Mouse (Mus musculus) embryonic facial prominence, embryonic 15.5 days (tissue): ENCODE data around the gene Tgfb3. TPM values are rescaled to one million over a fixed set of nuclear protein-coding genes. Genes with fewer than 3 reads are reported as not detected.

Experiments
- ATAC-seq: fragments of 200-750 bp; cut with Nextera tagmentation; 2 replicates; pipeline ENCODE4 v1.8.0; 2017; ENCODE audit warnings: low read depth, moderate TSS enrichment; ENCODE audit not compliant: insufficient number of reproducible peaks, low FRiP score, low TSS enrichment
- H3K27ac ChIP-seq: fragments of 300-500 bp; sonication (generic); replicated peaks from 2 replicates; pipeline ENCODE4 v1.5.1; 2015; ENCODE audit warnings: mild to moderate bottlenecking, inconsistent platforms
- H3K27me3 ChIP-seq: fragments of 300-500 bp; sonication (generic); 2 replicates; pipeline ENCODE4 v1.6.1; 2015; ENCODE audit warnings: inconsistent platforms
- H3K36me3 ChIP-seq: fragments of 300-500 bp; sonication (generic); 2 replicates; pipeline ENCODE4 v1.6.1; 2015; ENCODE audit warnings: mild to moderate bottlenecking, inconsistent platforms
- H3K4me1 ChIP-seq: fragments of 300-500 bp; sonication (generic); 2 replicates; pipeline ENCODE4 v1.6.1; 2015; ENCODE audit warnings: inconsistent platforms
- H3K4me2 ChIP-seq: fragments of 300-500 bp; sonication (generic); replicated peaks from 2 replicates; pipeline ENCODE4 v1.6.1; 2015; ENCODE audit warnings: mild to moderate bottlenecking, inconsistent platforms
- H3K4me3 ChIP-seq: fragments of 300-500 bp; sonication (generic); replicated peaks from 2 replicates; pipeline ENCODE4 v1.5.1; 2015; ENCODE audit warnings: mild to moderate bottlenecking, inconsistent platforms
- H3K9ac ChIP-seq: fragments of 300-500 bp; sonication (generic); 2 replicates; pipeline ENCODE4 v1.6.1; 2015; ENCODE audit warnings: inconsistent platforms
- H3K9me3 ChIP-seq: fragments of 300-500 bp; sonication (generic); replicated peaks from 2 replicates; pipeline ENCODE4 v1.6.1; 2016; ENCODE audit warnings: inconsistent platforms
- WGBS: fragments of 180-500 bp; shearing (Covaris S2); methylation state at CpG from one replicate; pipeline ENCODE4 v1.1.7; 2015; 5-methylcytosine and 5-hydroxymethylcytosine counted together
- polyA plus RNA-seq: library from polyadenylated mRNA; unstranded; fragments of >200 nt; fragmentation: Nextera tagmentation; extraction: Ambion mirVana; gene quantifications from 2 replicates; pipeline ENCODE4 v1.2.1, GENCODE M21; 2015

Gene Tgfb3
- polyA plus RNA-seq, 1 experiment from 2014 or later: 71.6 TPM

DNA sequence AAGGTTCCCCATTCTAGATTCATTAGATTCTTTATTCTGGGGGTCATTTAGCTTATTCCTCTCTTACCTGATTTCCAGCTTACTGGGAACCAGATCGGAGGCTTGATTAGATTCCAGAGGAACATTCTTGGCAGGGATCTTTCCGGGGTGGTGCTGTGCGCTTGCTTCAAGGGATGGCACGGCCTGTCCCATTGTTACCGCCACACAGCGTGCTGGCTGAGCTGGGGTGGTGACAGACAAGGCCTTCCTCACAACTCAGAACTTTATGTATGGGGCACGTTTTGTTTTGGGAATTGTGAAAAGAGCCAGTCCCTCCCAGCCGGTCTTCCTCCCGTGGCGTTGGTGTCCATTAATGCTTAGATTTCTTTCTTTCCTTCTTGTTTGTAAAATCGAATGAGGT is 24.6 kb upstream of the Tgfb3 start:
- no peaks in the 10 kb centered on the region for H3K9me3 ChIP-seq
- WGBS: 59% methylated on average over 11 of the region's 11 CpGs
- H3K4me3 ChIP-seq: no peak overlapping the region
- no peaks in the 10 kb centered on the region for H3K27me3 ChIP-seq
- 0 out of 2 replicates have a peak overlapping the region, but pooled peaks have one; percentile 34 for H3K27ac ChIP-seq
- H3K4me1 ChIP-seq: peaks cover 32% of the 10 kb centered on the region
- no peak for ATAC-seq
- H3K9ac ChIP-seq: no peak overlapping the region
- no peak overlapping the region for H3K4me2 ChIP-seq
- no peaks in the 10 kb centered on the region for H3K36me3 ChIP-seq

- no peaks in the 10 kb centered on the region for H3K9me3 ChIP-seq
- H3K27me3 ChIP-seq: no peaks in the 10 kb centered on the region
- H3K9ac ChIP-seq: no peak overlapping the region
- no peak overlapping the region for H3K4me2 ChIP-seq
- no peak for ATAC-seq
- H3K36me3 ChIP-seq: no peaks in the 10 kb centered on the region
- no peak overlapping the region for H3K27ac ChIP-seq
- H3K4me1 ChIP-seq: peaks cover 32% of the 10 kb centered on the region
- WGBS: 82% methylated on average over 8 of the region's 8 CpGs
- no peak overlapping the region for H3K4me3 ChIP-seq
These were observed 23.8 kb upstream of the Tgfb3 start for GRCm38 (mm10) chr12:86102686-86103085.

DNA sequence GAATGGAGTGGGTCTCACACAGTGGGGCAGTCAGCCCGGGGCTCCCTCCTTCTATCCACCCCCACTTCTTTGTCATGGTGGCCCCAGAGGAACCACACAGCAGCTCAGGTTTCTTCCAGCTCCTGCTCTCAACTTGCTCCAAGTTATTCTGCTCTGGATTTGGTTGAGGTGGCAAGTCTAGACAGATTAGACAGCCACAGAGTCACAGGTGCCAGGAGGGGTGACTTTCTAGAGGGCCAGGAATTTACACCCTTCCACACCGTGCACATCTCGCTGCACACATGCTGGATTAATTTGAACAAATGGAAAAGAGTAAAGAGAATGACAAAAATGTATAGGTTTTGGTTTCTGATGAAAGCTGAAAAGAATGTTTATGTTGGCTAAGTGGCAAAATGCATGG is 21.9 kb upstream of the Tgfb3 start:
- H3K4me1 ChIP-seq: peaks cover 32% of the 10 kb centered on the region
- no peak for ATAC-seq
- 29% methylated on average over 3 of the region's 3 CpGs for WGBS
- no peak overlapping the region for H3K4me3 ChIP-seq
- no peak overlapping the region for H3K4me2 ChIP-seq
- H3K27me3 ChIP-seq: no peaks in the 10 kb centered on the region
- no peaks in the 10 kb centered on the region for H3K9me3 ChIP-seq
- no peaks in the 10 kb centered on the region for H3K36me3 ChIP-seq
- H3K27ac ChIP-seq: peak overlapping the region; percentile 28; the same call in 1 of the 2 replicates
- H3K9ac ChIP-seq: no peak overlapping the region

DNA sequence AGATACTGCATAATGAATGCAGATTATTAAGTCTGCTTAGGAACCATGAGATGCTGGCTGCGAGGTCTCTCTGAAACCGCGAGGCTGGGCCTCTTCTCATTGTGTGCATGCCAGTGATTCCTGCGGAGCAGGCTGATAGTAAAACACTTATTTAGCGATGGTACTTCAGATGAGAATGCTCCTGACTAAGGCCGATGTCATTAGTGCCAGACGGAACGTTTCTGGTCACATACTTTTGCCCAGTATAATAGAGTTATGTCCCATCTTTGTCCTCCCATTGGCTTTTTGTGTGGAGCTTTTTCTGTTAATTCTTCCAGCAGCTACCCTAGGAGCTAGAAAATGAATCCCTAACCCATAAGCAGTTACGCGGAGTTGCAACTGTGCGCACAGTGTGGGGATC is 18.9 kb upstream of the Tgfb3 start:
- no peaks in the 10 kb centered on the region for H3K36me3 ChIP-seq
- no peaks in the 10 kb centered on the region for H3K27me3 ChIP-seq
- no peak overlapping the region for H3K9ac ChIP-seq
- no peak for ATAC-seq
- H3K4me3 ChIP-seq: no peak overlapping the region
- peaks cover 16% of the 10 kb centered on the region for H3K4me1 ChIP-seq
- no peaks in the 10 kb centered on the region for H3K9me3 ChIP-seq
- H3K27ac ChIP-seq: no peak overlapping the region
- H3K4me2 ChIP-seq: no peak overlapping the region
- WGBS: 79% methylated on average over 11 of the region's 11 CpGs

- Histone ChIP-seq H3K9ac (no peak overlapping the region), H3K4me2 (no peak overlapping the region), H3K27ac (no peak overlapping the region), H3K9me3 (no peaks in the 10 kb centered on the region), H3K27me3 (no peaks in the 10 kb centered on the region), H3K4me1 (peaks cover 19% of the 10 kb centered on the region), H3K4me3 (no peak overlapping the region), H3K36me3 (no peaks in the 10 kb centered on the region)
- ATAC-seq: no peak
- WGBS: 86% methylated on average over 4 of the region's 4 CpGs
These were observed 17.0 kb upstream of the Tgfb3 start for GRCm38 (mm10) chr12:86095806-86096205.

DNA sequence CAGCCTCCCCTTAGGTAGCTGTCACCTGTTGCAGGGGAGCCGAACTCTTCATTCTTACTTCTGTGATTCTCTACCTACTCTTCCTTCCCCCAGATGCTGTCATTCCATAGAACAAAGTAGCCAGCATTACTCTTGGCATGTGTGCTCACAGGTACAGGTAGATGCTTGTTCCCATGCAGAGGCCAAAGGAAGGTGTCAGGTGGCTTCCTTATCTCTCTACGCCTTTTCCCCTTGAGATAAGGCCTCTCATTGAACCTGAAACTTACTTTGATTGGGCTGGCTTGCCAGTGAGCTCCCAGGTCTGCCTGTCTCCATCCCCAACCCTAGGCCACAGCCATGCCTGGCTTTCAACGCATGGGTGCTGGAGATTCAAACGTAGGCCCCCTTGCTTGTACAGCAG is 15.2 kb upstream of the Tgfb3 start:
- Histone ChIP-seq H3K36me3 (peaks cover 6% of the 10 kb centered on the region; the same call in 1 of the 2 replicates), H3K9me3 (no peaks in the 10 kb centered on the region), H3K27ac (no peak overlapping the region), H3K4me1 (peaks cover 14% of the 10 kb centered on the region), H3K4me3 (no peak overlapping the region), H3K4me2 (no peak overlapping the region), H3K9ac (no peak overlapping the region), H3K27me3 (no peaks in the 10 kb centered on the region)
- WGBS: 88% methylated on average over 4 of the region's 4 CpGs
- ATAC-seq: no peak

DNA sequence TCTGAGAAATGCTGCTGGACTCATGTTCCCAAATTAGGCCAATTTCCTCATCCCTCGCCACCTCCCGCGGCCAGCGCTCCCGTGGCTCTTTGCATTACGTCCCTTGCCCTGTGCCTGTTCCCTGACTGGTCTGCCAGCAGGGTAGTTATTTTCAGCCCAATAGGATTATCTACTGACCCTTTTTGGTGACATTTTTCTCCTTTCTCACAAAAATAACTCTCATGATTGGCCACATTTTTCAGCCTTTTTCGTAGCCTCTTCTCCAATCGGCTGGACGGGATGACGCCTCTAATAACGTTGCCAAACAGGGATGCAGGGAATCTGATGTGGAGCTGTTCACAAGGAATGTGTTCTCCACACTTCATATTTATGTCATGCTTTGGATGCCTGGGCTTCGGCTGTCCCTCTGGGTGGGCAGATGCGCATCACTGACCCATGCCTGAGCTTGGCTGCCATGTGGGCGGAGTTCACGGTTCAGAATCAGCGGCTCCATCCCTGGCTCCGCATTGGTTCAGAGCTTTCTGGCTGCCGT is 12.8 kb upstream of the Tgfb3 start:
- no peak overlapping the region for H3K27ac ChIP-seq
- H3K4me3 ChIP-seq: no peak overlapping the region
- 26% methylated on average over 18 of the region's 18 CpGs for WGBS
- H3K4me2 ChIP-seq: peak overlapping the region; percentile 17; the same call in 1 of the 2 replicates
- H3K9ac ChIP-seq: no peak overlapping the region
- no peaks in the 10 kb centered on the region for H3K27me3 ChIP-seq
- ATAC-seq: no peak
- H3K4me1 ChIP-seq: peaks cover 14% of the 10 kb centered on the region
- peaks cover 16% of the 10 kb centered on the region; the same call in 1 of the 2 replicates for H3K36me3 ChIP-seq
- H3K9me3 ChIP-seq: no peaks in the 10 kb centered on the region

- peaks cover 16% of the 10 kb centered on the region; the same call in 1 of the 2 replicates for H3K36me3 ChIP-seq
- ATAC-seq: no peak
- WGBS: 65% methylated on average over 4 of the region's 4 CpGs
- no peak overlapping the region for H3K4me2 ChIP-seq
- no peaks in the 10 kb centered on the region for H3K9me3 ChIP-seq
- H3K27ac ChIP-seq: no peak overlapping the region
- H3K27me3 ChIP-seq: no peaks in the 10 kb centered on the region
- H3K4me3 ChIP-seq: no peak overlapping the region
- no peak overlapping the region for H3K9ac ChIP-seq
- peaks cover 17% of the 10 kb centered on the region for H3K4me1 ChIP-seq
These were observed 11.9 kb upstream of the Tgfb3 start for GRCm38 (mm10) chr12:86090764-86091163.

DNA sequence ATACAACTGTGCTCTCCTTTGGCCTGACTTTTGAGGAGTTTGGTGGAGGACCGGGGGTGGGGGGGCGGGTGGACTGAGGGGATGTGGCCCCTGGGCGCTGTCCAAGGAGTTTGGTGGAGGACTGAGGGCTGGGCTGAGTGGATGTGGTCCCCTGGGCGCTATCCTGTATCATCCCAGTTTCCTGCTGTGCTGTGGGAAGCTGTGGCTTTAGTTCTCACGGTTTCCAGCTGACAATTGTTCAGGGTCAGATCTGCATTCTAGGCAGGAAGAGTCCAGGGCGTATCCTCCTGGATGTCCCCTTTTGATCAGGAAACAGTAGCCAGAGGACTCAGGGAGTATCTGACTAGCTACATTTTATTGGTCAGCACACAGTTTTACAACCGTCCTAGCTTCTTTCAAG is 9.2 kb upstream of the Tgfb3 start:
- no peak for ATAC-seq
- no peak overlapping the region for H3K9ac ChIP-seq
- whole genome bisulfite sequencing: 60% methylated on average over 7 of the region's 7 CpGs
- H3K4me2 ChIP-seq: no peak overlapping the region
- H3K27ac ChIP-seq: no peak overlapping the region
- no peak overlapping the region for H3K4me3 ChIP-seq
- H3K27me3 ChIP-seq: no peaks in the 10 kb centered on the region
- H3K9me3 ChIP-seq: no peaks in the 10 kb centered on the region
- peaks cover 16% of the 10 kb centered on the region; the same call in 1 of the 2 replicates for H3K36me3 ChIP-seq
- peaks cover 21% of the 10 kb centered on the region for H3K4me1 ChIP-seq

DNA sequence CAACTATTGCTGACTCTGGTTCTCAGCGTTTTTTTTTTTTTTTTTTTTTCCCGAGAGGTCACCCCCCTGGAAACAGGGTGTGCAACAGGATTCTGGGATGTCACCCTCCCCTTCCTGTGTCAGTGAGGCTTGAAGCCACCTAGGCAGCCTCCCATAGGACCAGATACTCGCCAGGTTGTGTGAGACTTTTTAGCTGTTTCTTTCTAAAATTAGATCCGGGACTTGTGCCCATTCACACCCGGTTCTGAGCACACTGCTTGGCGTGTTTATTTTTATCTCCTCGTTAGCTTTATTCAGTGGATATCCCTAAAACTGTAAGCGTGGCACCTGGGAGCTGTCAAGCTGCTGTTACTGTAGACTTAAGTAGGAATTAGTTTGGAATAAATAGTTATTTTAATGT is 7.7 kb upstream of the Tgfb3 start:
- 65% methylated on average over 8 of the region's 8 CpGs for WGBS

DNA sequence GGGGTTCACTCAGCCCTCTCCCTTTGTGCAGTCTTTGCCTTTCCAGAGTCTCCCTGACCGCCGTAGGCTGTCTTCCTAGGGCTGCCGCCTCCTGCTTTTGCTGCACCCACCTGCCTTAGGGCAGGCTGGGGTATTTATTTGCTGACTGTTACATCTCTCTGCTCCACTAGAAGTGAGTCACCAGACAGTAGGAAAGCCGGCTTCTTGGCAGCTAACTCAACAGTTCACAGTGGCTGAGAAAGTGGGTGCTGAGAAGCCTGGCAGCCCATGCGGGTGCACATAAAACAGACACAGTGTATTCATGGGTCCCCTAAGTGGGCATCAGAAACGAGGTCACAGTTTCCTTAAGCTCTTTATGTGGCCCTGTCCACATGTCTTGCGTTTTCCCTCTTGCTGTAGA is 7.0 kb upstream of the Tgfb3 start:
- no peak for ATAC-seq
- Histone ChIP-seq H3K27me3 (no peaks in the 10 kb centered on the region), H3K9me3 (no peaks in the 10 kb centered on the region), H3K4me3 (no peak overlapping the region), H3K27ac (no peak overlapping the region), H3K4me2 (no peak overlapping the region), H3K9ac (no peak overlapping the region), H3K4me1 (peaks cover 14% of the 10 kb centered on the region), H3K36me3 (peaks cover 16% of the 10 kb centered on the region; the same call in 1 of the 2 replicates)
- 83% methylated on average over 7 of the region's 7 CpGs for whole genome bisulfite sequencing

More for the DNA sequence above, 7.7 kb upstream of the Tgfb3 start:
- H3K27ac ChIP-seq: no peak overlapping the region
- peaks cover 21% of the 10 kb centered on the region for H3K4me1 ChIP-seq
- no peaks in the 10 kb centered on the region for H3K27me3 ChIP-seq
- peaks cover 16% of the 10 kb centered on the region; the same call in 1 of the 2 replicates for H3K36me3 ChIP-seq
- H3K4me3 ChIP-seq: no peak overlapping the region
- H3K9ac ChIP-seq: no peak overlapping the region
- no peaks in the 10 kb centered on the region for H3K9me3 ChIP-seq
- H3K4me2 ChIP-seq: no peak overlapping the region
- ATAC-seq: no peak

DNA sequence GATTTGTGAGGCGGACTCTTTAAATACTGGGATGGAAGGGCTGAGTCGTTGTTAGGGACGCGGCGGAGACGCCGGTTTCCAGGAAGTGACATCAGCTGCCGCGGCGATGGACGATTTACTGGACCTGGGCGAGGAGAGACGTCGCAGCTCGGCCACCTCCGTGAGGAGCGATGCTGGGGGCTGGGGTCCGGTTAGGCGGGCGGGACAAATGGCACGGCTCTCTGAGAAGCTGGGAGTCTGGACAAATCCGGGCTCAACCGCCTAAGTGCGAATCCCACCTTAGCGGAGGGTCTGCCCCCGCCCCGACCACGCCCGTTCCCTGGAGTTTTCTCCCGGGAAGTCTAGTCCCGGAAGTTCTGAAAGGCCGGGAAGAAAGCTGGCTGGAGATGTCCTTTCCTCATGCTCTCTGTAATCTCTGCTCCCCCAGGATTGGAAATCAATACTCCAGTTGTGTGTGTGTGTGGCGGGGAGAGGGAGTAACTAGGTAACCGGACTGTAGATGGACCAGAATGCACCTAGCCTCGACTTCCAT is 3.7 kb upstream of the Tgfb3 start, which contains the start of gene Ift43:
Ift43 (plus strand) TSS at position 61 of the 532 bp plus-strand sequence.
- H3K4me1 ChIP-seq: peaks cover 19% of the 10 kb centered on the region
- no peaks in the 10 kb centered on the region for H3K27me3 ChIP-seq
- H3K36me3 ChIP-seq: 0 out of 2 replicates have a peak, but pooled peaks cover 7% of the 10 kb centered on the region
- H3K9ac ChIP-seq: peak within 1 kb of the TSS; percentile 37
- H3K27ac ChIP-seq: peak within 1 kb of the TSS; percentile 52; the same call in 1 of the 2 replicates
- WGBS: under 1% methylated on average over 35 of the region's 35 CpGs
- no peaks in the 10 kb centered on the region for H3K9me3 ChIP-seq
- H3K4me2 ChIP-seq: peak within 1 kb of the TSS; percentile 67
- peak within 1 kb of the TSS; percentile 67 for H3K4me3 ChIP-seq
- ATAC-seq: no peak
